ENCODE assay signal across 19 mouse cellular contexts in genomic region chr1:43500121-43500520, GRCm38 (mm10). TPM values are rescaled to one million over a fixed set of nuclear protein-coding genes. Genes with fewer than 3 reads are reported as not detected.
DNase-seq lines count a peak whose midpoint lies in the region; ATAC-seq and TF ChIP-seq lines count a peak whose summit lies in the region.
"Had no signal": no experiment of that assay in that cellular context is flagged by ENCODE, and none has a peak within 500 bp of the region (broad histone marks: within the 10 kb centered on the region; RNA-seq: fewer than 3 reads in every experiment).

No protein-coding gene starts in this region.

- no peak for DNase-seq in liver
- DNase-seq in T-cell, adult 2 months (ENCODE audit: low spot score): peak; percentile 40
- DNase-seq in thymus, postnatal 25 days: peak; percentile 60
- no peak for DNase-seq in forebrain, postnatal 0 days
- DNase-seq in forebrain, embryonic 14.5 days (ENCODE audit: low spot score): no peak
- DNase-seq in cerebellum, adult 8-10 months: no peak
- DNase-seq: adrenal gland, postnatal 25 days; cerebellum, adult 11 months; kidney, adult 2 months; lung, adult 2 months; retina, postnatal 1 day; spleen, adult 18-20 months had no signal

- H3K9me3 ChIP-seq in liver, embryonic 12.5 days (replicated peaks): no peaks in the 10 kb centered on the region
- H3K9me3 ChIP-seq in forebrain, postnatal 0 days (ENCODE audit: low read length): no peaks in the 10 kb centered on the region
- H3K9me3 ChIP-seq in forebrain, embryonic 14.5 days (replicated peaks; ENCODE audit: control insufficient read depth, low read length): no peaks in the 10 kb centered on the region
- H3K9me3 ChIP-seq: heart, embryonic 10.5 days; hindbrain, embryonic 13.5 days; midbrain, embryonic 13.5 days; neural tube, embryonic 13.5 days had no signal

- TF ChIP-seq CTCF in forebrain, postnatal 0 days (IDR thresholded peaks at IDR 0.05; ENCODE audit: low read depth): no peak

- H3K27me3 ChIP-seq in liver, embryonic 12.5 days (replicated peaks): no peaks in the 10 kb centered on the region
- no peaks in the 10 kb centered on the region for H3K27me3 ChIP-seq in forebrain, postnatal 0 days (ENCODE audit: insufficient read depth, low read length)
- no peaks in the 10 kb centered on the region for H3K27me3 ChIP-seq in forebrain, embryonic 14.5 days (replicated peaks; ENCODE audit: control insufficient read depth, insufficient read depth, low read length)
- H3K27me3 ChIP-seq: CH12.LX; hindbrain, embryonic 13.5 days; neural tube, embryonic 13.5 days had no signal

- no peak overlapping the region for H3K27ac ChIP-seq in liver, embryonic 12.5 days
- no peak overlapping the region for H3K27ac ChIP-seq in forebrain, postnatal 0 days (ENCODE audit: low read depth, low read length)
- H3K27ac ChIP-seq in forebrain, embryonic 14.5 days (ENCODE audit: low read depth, low read length): no peak overlapping the region
- H3K27ac ChIP-seq: heart, embryonic 10.5 days; hindbrain, embryonic 13.5 days; midbrain, embryonic 13.5 days; neural tube, embryonic 13.5 days had no signal

- no peak overlapping the region for H3K4me2 ChIP-seq in liver, embryonic 12.5 days
- H3K4me2 ChIP-seq in forebrain, postnatal 0 days (ENCODE audit: low read depth): no peak overlapping the region
- H3K4me2 ChIP-seq in forebrain, embryonic 14.5 days (ENCODE audit: low read length): no peak overlapping the region
- H3K4me2 ChIP-seq: hindbrain, embryonic 13.5 days; midbrain, embryonic 13.5 days; neural tube, embryonic 13.5 days had no signal

- peak; percentile 27; the same call in 1 of the 2 replicates for ATAC-seq in liver, embryonic 12.5 days
- peak; percentile 91 for ATAC-seq in megakaryocyte, adult 5-6 weeks (ENCODE audit: poor library complexity, severe bottlenecking)
- no peak for ATAC-seq in forebrain, postnatal 0 days
- no peak for ATAC-seq in forebrain, embryonic 14.5 days
- ATAC-seq: midbrain, embryonic 13.5 days had no signal

- WGBS in liver, embryonic 12.5 days (ENCODE audit: insufficient replicate concordance): 43% methylated on average over 5 of the region's 5 CpGs
- WGBS in forebrain, postnatal 0 days: 71% methylated on average over 5 of the region's 5 CpGs
- 80% methylated on average over 5 of the region's 5 CpGs for WGBS in forebrain, embryonic 14.5 days

- H3K4me1 ChIP-seq in liver, embryonic 12.5 days: peaks cover 59% of the 10 kb centered on the region
- peaks cover 20% of the 10 kb centered on the region; the same call in 1 of the 2 replicates for H3K4me1 ChIP-seq in forebrain, postnatal 0 days (ENCODE audit: insufficient read depth)
- H3K4me1 ChIP-seq in forebrain, embryonic 14.5 days (ENCODE audit: control insufficient read depth, insufficient read depth, low read length): peaks cover 33% of the 10 kb centered on the region

- H3K36me3 ChIP-seq in liver, embryonic 12.5 days: no peaks in the 10 kb centered on the region
- no peaks in the 10 kb centered on the region for H3K36me3 ChIP-seq in forebrain, postnatal 0 days (ENCODE audit: insufficient read depth)
- no peaks in the 10 kb centered on the region for H3K36me3 ChIP-seq in forebrain, embryonic 14.5 days (ENCODE audit: control insufficient read depth, insufficient read depth, low read length)
- H3K36me3 ChIP-seq: heart, embryonic 10.5 days; hindbrain, embryonic 13.5 days; midbrain, embryonic 13.5 days; neural tube, embryonic 13.5 days had no signal

- H3K4me3 ChIP-seq in liver, embryonic 12.5 days: no peak overlapping the region
- H3K4me3 ChIP-seq in forebrain, postnatal 0 days (ENCODE audit: low read depth, low read length): no peak overlapping the region
- no peak overlapping the region for H3K4me3 ChIP-seq in forebrain, embryonic 14.5 days (ENCODE audit: low read depth, low read length)
- H3K4me3 ChIP-seq: heart, embryonic 10.5 days; hindbrain, embryonic 13.5 days; midbrain, embryonic 13.5 days; neural tube, embryonic 13.5 days had no signal

- no peak overlapping the region for H3K9ac ChIP-seq in liver, embryonic 12.5 days
- H3K9ac ChIP-seq in forebrain, postnatal 0 days: no peak overlapping the region
- H3K9ac ChIP-seq in forebrain, embryonic 14.5 days (ENCODE audit: low read length): no peak overlapping the region
- H3K9ac ChIP-seq: hindbrain, embryonic 13.5 days; midbrain, embryonic 13.5 days; neural tube, embryonic 13.5 days had no signal

RNA-seq across cellular contexts. Expression of gene Nck2, which starts 55.7 kb away (rescaled TPM):
- polyA plus RNA-seq in liver, embryonic 12.5 days (2016; fragmentation: Nextera tagmentation; extraction: Ambion mirVana): 20.3 and 20.4 TPM in 2 replicates
- total RNA-seq in megakaryocyte, adult 5-6 weeks (2015): 2.9 and 3.0 TPM in 2 replicates
- 4.5 and 5.4 TPM in 2 replicates for total RNA-seq in megakaryocyte, adult 5-6 weeks (2017)
- total RNA-seq in forebrain, postnatal 0 days (2014; rRNA removed): 79.2 and 84.2 TPM in 2 replicates
- 40.3 and 43.8 TPM in 2 replicates for polyA plus RNA-seq in forebrain, postnatal 0 days (2015; fragmentation: Nextera tagmentation; extraction: Ambion mirVana)
- 37.4 and 44.5 TPM in 2 replicates for polyA plus RNA-seq in forebrain, embryonic 14.5 days (2014; fragmentation: Nextera tagmentation; extraction: Ambion mirVana)

Comparison
In these comparisons a context has a peak if more than half of its experiments do, and no peak if none do; other contexts are left out.
1. ATAC-seq: peak in liver, embryonic 12.5 days (single experiment) and megakaryocyte, adult 5-6 weeks (single experiment); none in forebrain, postnatal 0 days (single experiment) and forebrain, embryonic 14.5 days (single experiment).
2. DNase-seq: peak in T-cell, adult 2 months (single experiment) and thymus, postnatal 25 days (single experiment); none in liver (single experiment), forebrain, postnatal 0 days (single experiment), forebrain, embryonic 14.5 days (single experiment) and cerebellum, adult 8-10 months (single experiment).